Mouse (Mus musculus): ENCODE measurements around the gene Pnliprp2. TPM values are rescaled to one million over a fixed set of nuclear protein-coding genes. Genes with fewer than 3 reads are reported as not detected.

Pnliprp2 gene
- polyA plus RNA-seq, 1 experiment from 2014 or later: 0.26 TPM

DNA sequence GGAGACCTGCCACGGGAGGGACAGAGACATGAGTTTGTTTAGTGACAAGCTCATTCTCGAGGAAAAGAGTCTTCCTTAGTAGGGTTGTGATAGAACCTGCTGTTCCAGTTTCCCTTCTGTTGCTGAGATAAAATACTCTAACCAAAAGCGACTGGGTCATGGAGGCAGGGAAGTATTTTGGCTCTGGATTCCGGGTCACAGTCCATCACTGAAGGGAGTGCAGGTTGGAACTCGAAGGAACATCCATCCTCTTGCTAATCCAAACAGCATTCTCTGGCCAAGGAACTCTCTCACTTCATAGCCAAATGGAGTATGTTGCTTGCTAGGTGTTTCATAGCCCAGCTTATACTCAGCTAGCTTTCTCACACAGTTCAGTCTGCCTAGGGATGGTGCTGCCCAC, 16.9 kb downstream of the Pnliprp2 start:
- H3K27me3 ChIP-seq (ENCODE audit: control insufficient read depth, insufficient read depth, low read length): no peaks in the 10 kb centered on the region
- WGBS (ENCODE audit: insufficient replicate concordance): 61% methylated on average over 5 of the region's 5 CpGs
- no peaks in the 10 kb centered on the region for H3K36me3 ChIP-seq (ENCODE audit: control insufficient read depth, insufficient read depth, low read length)
- no peak for ATAC-seq (replicated peaks; ENCODE audit: insufficient number of reproducible peaks, low FRiP score, low TSS enrichment)
- no peaks in the 10 kb centered on the region for H3K4me1 ChIP-seq (ENCODE audit: control insufficient read depth, insufficient read depth, low read length)
- no peak overlapping the region for H3K27ac ChIP-seq (ENCODE audit: low read depth, low read length)
- H3K9me3 ChIP-seq (replicated peaks; ENCODE audit: control insufficient read depth, low read length): no peaks in the 10 kb centered on the region
- H3K4me3 ChIP-seq (ENCODE audit: low read depth, low read length): no peak overlapping the region
- no peak overlapping the region for H3K4me2 ChIP-seq
- H3K9ac ChIP-seq (ENCODE audit: low read depth, low read length): no peak overlapping the region

DNA sequence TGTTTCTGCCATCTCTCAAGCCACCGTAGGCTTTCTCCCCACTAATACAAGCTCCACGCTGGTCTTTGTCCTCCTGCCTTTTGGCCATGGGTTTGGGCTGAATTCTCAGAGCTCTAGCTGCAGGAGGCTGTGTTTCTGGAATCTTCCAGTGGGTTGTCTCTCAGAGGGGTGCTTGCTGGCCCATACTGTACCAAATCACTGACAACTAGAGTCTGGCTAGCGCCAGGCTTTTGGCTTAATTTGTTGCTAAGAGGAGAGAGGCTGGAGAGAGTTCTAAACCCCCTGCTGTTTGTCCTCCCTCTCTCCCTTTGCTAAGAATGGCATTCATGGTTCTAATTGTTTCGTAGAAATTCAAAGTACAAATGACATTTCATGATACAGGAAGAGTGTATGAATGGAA, 22.0 kb downstream of the Pnliprp2 start:
- H3K9ac ChIP-seq (ENCODE audit: low read depth, low read length): no peak overlapping the region
- H3K27me3 ChIP-seq (ENCODE audit: control insufficient read depth, insufficient read depth, low read length): no peaks in the 10 kb centered on the region
- WGBS (ENCODE audit: insufficient replicate concordance): 60% methylated on average over 4 of the region's 4 CpGs
- H3K4me3 ChIP-seq (ENCODE audit: low read depth, low read length): no peak overlapping the region
- ATAC-seq (replicated peaks; ENCODE audit: insufficient number of reproducible peaks, low FRiP score, low TSS enrichment): no peak
- no peak overlapping the region for H3K4me2 ChIP-seq
- no peaks in the 10 kb centered on the region for H3K4me1 ChIP-seq (ENCODE audit: control insufficient read depth, insufficient read depth, low read length)
- no peaks in the 10 kb centered on the region for H3K9me3 ChIP-seq (replicated peaks; ENCODE audit: control insufficient read depth, low read length)
- H3K36me3 ChIP-seq (ENCODE audit: control insufficient read depth, insufficient read depth, low read length): no peaks in the 10 kb centered on the region
- H3K27ac ChIP-seq (ENCODE audit: low read depth, low read length): no peak overlapping the region

DNA sequence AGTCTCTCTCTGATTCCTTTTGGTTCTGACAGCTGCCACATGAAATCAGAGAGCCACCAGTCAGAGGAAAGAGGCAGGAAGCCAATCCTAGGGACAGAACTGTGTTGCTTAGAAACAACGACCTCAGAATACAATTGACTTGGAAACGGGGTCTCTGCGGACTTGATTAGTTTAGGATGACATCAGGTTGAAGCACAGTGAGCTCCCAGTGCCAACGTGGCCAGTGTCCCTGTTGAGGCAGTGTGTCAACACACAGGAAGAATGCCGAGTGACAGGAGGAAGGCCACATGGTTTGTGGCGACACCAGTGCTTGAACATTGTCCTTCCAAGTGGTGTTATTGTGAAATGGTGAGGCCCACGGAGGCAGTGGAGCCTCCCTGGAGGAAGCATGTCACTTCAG, 24.4 kb downstream of the Pnliprp2 start:
- H3K9ac ChIP-seq (ENCODE audit: low read depth, low read length): no peak overlapping the region
- H3K4me3 ChIP-seq (ENCODE audit: low read depth, low read length): no peak overlapping the region
- no peak overlapping the region for H3K27ac ChIP-seq (ENCODE audit: low read depth, low read length)
- no peak for ATAC-seq (replicated peaks; ENCODE audit: insufficient number of reproducible peaks, low FRiP score, low TSS enrichment)
- no peak overlapping the region for H3K4me2 ChIP-seq
- H3K9me3 ChIP-seq (replicated peaks; ENCODE audit: control insufficient read depth, low read length): no peaks in the 10 kb centered on the region
- H3K27me3 ChIP-seq (ENCODE audit: control insufficient read depth, insufficient read depth, low read length): no peaks in the 10 kb centered on the region
- 49% methylated on average over 7 of the region's 7 CpGs for WGBS (ENCODE audit: insufficient replicate concordance)
- H3K4me1 ChIP-seq (ENCODE audit: control insufficient read depth, insufficient read depth, low read length): no peaks in the 10 kb centered on the region
- H3K36me3 ChIP-seq (ENCODE audit: control insufficient read depth, insufficient read depth, low read length): no peaks in the 10 kb centered on the region

DNA sequence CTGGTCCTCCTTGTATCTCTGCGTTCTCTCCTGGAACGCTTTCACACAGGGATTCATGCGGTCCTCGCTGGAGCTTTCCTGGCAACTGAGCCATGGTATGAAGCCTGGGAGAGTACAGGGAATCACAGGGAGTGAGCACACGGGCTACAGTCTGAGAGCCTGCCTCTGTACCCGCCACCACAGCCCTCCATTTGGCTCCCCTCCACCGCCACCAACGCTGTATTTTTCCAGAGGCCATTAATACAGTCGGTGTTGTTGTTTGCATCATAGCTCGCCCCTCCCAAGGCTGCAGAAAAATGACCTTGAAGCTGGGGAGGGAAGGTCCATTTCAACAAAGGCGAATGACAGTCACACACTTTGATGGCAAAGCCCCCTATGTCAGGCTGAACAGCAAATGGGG, 29.7 kb downstream of the Pnliprp2 start:
- 63% methylated on average over 11 of the region's 11 CpGs for WGBS (ENCODE audit: insufficient replicate concordance)
- H3K9ac ChIP-seq (ENCODE audit: low read depth, low read length): no peak overlapping the region
- H3K36me3 ChIP-seq (ENCODE audit: control insufficient read depth, insufficient read depth, low read length): no peaks in the 10 kb centered on the region
- no peaks in the 10 kb centered on the region for H3K27me3 ChIP-seq (ENCODE audit: control insufficient read depth, insufficient read depth, low read length)
- no peaks in the 10 kb centered on the region for H3K4me1 ChIP-seq (ENCODE audit: control insufficient read depth, insufficient read depth, low read length)
- ATAC-seq (replicated peaks; ENCODE audit: insufficient number of reproducible peaks, low FRiP score, low TSS enrichment): no peak
- no peaks in the 10 kb centered on the region for H3K9me3 ChIP-seq (replicated peaks; ENCODE audit: control insufficient read depth, low read length)
- H3K27ac ChIP-seq (ENCODE audit: low read depth, low read length): no peak overlapping the region
- H3K4me3 ChIP-seq (ENCODE audit: low read depth, low read length): no peak overlapping the region
- no peak overlapping the region for H3K4me2 ChIP-seq

DNA sequence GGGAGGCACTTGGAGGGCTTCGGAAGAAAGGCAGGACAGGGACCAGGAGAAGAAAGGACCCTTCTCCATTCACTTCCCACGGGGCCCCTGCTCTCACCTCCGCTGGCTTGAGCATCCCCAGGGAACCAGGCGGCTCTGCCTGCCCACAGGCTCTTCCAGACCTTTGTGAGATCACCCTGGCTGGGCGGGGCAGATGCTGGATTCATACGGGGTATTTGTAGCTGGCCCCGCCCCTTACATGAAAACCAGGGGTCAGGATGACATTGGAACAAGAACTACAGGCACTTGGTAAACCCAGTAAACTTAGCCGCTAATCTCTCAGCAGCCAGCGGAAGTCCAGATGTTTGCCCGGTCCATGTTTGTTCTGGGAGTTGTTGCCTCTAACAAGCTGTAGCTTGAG, 34.8 kb downstream of the Pnliprp2 start, which contains the start of gene 1700019N19Rik:
Gene 1700019N19Rik (minus strand): TSS at position 178 of the 400 bp plus-strand sequence.
- no peak within 1 kb of the TSS for H3K27ac ChIP-seq (ENCODE audit: low read depth, low read length)
- no peak; the same call in 1 of the 2 replicates for ATAC-seq (replicated peaks; ENCODE audit: insufficient number of reproducible peaks, low FRiP score, low TSS enrichment)
- WGBS (ENCODE audit: insufficient replicate concordance): 38% methylated on average over 10 of the region's 10 CpGs
- H3K4me3 ChIP-seq (ENCODE audit: low read depth, low read length): no peak within 1 kb of the TSS
- no peaks in the 10 kb centered on the region for H3K27me3 ChIP-seq (ENCODE audit: control insufficient read depth, insufficient read depth, low read length)
- no peaks in the 10 kb centered on the region for H3K9me3 ChIP-seq (replicated peaks; ENCODE audit: control insufficient read depth, low read length)
- H3K4me1 ChIP-seq (ENCODE audit: control insufficient read depth, insufficient read depth, low read length): no peaks in the 10 kb centered on the region
- H3K4me2 ChIP-seq: no peak within 1 kb of the TSS
- no peak within 1 kb of the TSS for H3K9ac ChIP-seq (ENCODE audit: low read depth, low read length)
- H3K36me3 ChIP-seq (ENCODE audit: control insufficient read depth, insufficient read depth, low read length): no peaks in the 10 kb centered on the region

DNA sequence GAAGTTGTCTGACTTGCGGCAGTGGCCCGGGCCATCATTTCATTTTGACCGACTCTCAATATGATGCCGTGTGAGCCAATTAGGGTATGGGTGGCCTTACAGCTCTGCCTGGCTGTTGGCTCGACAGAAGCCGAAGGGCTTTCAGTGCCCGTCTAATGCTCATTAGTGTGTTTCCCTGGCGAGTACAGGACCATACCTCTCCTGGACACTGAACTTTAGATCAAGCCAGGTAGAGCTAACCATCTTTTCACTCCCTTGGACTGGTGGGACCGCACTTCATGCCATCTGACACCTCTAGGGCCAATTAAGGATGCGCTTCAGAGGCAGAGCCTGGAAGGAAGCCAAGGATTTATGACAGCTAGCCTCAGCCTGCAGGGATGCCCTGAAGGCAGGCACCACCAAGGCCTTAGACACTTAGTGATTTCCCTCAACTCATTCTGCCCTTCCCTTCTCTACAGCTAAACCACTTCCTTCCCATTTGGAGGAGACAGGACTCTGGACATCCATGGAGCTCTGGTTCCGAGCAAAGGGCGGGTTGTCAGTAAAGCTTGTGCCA, 35.7 kb downstream of the Pnliprp2 start:
- no peaks in the 10 kb centered on the region for H3K27me3 ChIP-seq (ENCODE audit: control insufficient read depth, insufficient read depth, low read length)
- H3K4me1 ChIP-seq (ENCODE audit: control insufficient read depth, insufficient read depth, low read length): no peaks in the 10 kb centered on the region
- ATAC-seq (replicated peaks; ENCODE audit: insufficient number of reproducible peaks, low FRiP score, low TSS enrichment): no peak
- H3K9me3 ChIP-seq (replicated peaks; ENCODE audit: control insufficient read depth, low read length): no peaks in the 10 kb centered on the region
- no peak overlapping the region for H3K27ac ChIP-seq (ENCODE audit: low read depth, low read length)
- H3K4me3 ChIP-seq (ENCODE audit: low read depth, low read length): no peak overlapping the region
- H3K36me3 ChIP-seq (ENCODE audit: control insufficient read depth, insufficient read depth, low read length): no peaks in the 10 kb centered on the region; the same call in 1 of the 2 replicates
- H3K4me2 ChIP-seq: no peak overlapping the region
- no peak overlapping the region for H3K9ac ChIP-seq (ENCODE audit: low read depth, low read length)
- WGBS (ENCODE audit: insufficient replicate concordance): 77% methylated on average over 12 of the region's 12 CpGs

DNA sequence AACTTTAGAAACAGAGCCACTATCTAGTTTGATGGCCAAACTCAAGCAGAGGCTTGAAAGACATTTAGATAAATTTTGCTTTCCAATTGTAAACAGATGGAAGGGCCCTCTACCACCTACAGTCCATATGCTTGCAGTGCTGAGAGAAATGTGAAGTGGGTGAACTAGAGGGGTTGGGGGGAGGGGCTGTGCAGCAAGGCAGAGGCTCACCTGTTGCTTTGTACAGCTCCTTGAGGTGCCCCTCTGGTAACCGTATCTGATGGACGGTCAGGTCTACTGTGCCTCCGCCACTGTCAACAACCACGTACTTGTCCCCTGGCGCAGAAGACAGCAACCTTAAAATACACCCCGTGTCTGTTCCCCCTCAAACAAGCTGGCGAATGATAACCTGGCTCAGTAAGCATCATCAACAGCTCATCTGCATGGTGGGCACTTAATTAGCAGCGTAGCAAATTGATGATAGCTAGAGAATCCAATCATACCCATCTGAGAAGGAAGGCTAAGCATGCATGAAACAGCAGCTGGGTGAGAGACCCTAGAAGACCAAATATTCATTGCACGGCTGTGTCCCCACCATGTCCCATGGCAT, 45.8 kb downstream of the Pnliprp2 start:
- Histone ChIP-seq H3K27me3 (ENCODE audit: control insufficient read depth, insufficient read depth, low read length) (no peaks in the 10 kb centered on the region), H3K9me3 (replicated peaks; ENCODE audit: control insufficient read depth, low read length) (no peaks in the 10 kb centered on the region), H3K9ac (ENCODE audit: low read depth, low read length) (no peak overlapping the region), H3K4me3 (ENCODE audit: low read depth, low read length) (no peak overlapping the region), H3K36me3 (ENCODE audit: control insufficient read depth, insufficient read depth, low read length) (no peaks in the 10 kb centered on the region), H3K4me1 (ENCODE audit: control insufficient read depth, insufficient read depth, low read length) (no peaks in the 10 kb centered on the region), H3K27ac (ENCODE audit: low read depth, low read length) (no peak overlapping the region), H3K4me2 (no peak overlapping the region)
- ATAC-seq (replicated peaks; ENCODE audit: insufficient number of reproducible peaks, low FRiP score, low TSS enrichment): no peak
- WGBS (ENCODE audit: insufficient replicate concordance): 82% methylated on average over 9 of the region's 9 CpGs

DNA sequence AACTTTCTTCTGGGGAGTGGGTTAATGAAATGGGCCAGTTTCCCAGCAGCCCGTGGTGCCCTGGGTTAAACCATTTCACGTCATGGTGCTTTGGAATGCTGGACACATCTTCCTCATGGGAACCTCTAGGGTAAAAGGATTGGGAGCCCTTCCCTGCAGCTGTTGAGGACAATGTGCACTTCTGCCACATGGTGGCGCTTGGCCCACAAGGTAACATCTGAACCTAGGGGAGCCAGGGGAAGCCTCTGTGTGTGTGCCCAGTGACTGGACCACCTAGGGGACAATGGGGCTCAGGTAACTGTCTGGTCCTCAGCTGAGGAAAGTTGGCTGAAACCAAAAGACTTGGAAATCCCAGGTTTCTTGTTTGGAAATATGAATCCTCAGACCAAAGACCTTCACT, 46.8 kb downstream of the Pnliprp2 start:
- H3K27ac ChIP-seq (ENCODE audit: low read depth, low read length): no peak overlapping the region
- H3K4me1 ChIP-seq (ENCODE audit: control insufficient read depth, insufficient read depth, low read length): no peaks in the 10 kb centered on the region
- no peaks in the 10 kb centered on the region for H3K36me3 ChIP-seq (ENCODE audit: control insufficient read depth, insufficient read depth, low read length)
- no peak for ATAC-seq (replicated peaks; ENCODE audit: insufficient number of reproducible peaks, low FRiP score, low TSS enrichment)
- 5% methylated on average over 3 of the region's 3 CpGs for WGBS (ENCODE audit: insufficient replicate concordance)
- H3K27me3 ChIP-seq (ENCODE audit: control insufficient read depth, insufficient read depth, low read length): no peaks in the 10 kb centered on the region
- H3K9me3 ChIP-seq (replicated peaks; ENCODE audit: control insufficient read depth, low read length): no peaks in the 10 kb centered on the region
- no peak overlapping the region for H3K4me3 ChIP-seq (ENCODE audit: low read depth, low read length)
- no peak overlapping the region for H3K4me2 ChIP-seq
- no peak overlapping the region for H3K9ac ChIP-seq (ENCODE audit: low read depth, low read length)

DNA sequence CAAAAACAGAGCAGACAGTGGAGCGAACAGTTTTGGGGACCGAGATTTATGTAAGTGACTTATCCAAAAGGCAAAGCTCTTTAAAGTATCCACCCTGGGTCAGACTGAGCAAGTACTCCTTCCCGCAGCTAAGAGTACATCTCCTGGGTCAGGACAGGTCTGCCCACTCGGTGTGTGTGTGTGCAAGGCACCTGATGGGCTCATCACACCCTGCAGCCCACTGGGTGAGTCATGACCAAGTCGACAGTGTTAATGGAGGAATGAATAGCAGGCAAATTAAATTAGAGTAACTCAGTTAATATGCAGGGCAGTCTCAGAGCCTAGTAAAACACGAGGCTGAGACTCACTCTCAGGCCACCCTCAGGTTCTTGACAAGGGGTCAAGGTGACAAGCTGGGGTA, 49.3 kb downstream of the Pnliprp2 start:
- no peak overlapping the region for H3K4me2 ChIP-seq
- H3K27ac ChIP-seq (ENCODE audit: low read depth, low read length): no peak overlapping the region
- no peak overlapping the region for H3K4me3 ChIP-seq (ENCODE audit: low read depth, low read length)
- 80% methylated on average over 6 of the region's 6 CpGs for WGBS (ENCODE audit: insufficient replicate concordance)
- no peak for ATAC-seq (replicated peaks; ENCODE audit: insufficient number of reproducible peaks, low FRiP score, low TSS enrichment)
- H3K27me3 ChIP-seq (ENCODE audit: control insufficient read depth, insufficient read depth, low read length): no peaks in the 10 kb centered on the region
- H3K9me3 ChIP-seq (replicated peaks; ENCODE audit: control insufficient read depth, low read length): no peaks in the 10 kb centered on the region
- H3K9ac ChIP-seq (ENCODE audit: low read depth, low read length): no peak overlapping the region
- H3K4me1 ChIP-seq (ENCODE audit: control insufficient read depth, insufficient read depth, low read length): no peaks in the 10 kb centered on the region
- no peaks in the 10 kb centered on the region for H3K36me3 ChIP-seq (ENCODE audit: control insufficient read depth, insufficient read depth, low read length)

All from heart, embryonic 11.5 days (tissue).